Mouse (Mus musculus): Measurements from ENCODE around the gene Lrba.

Lrba gene

GRCm38 (mm10) chr3:86518506-86519109, 294.1 kb downstream of the Lrba start:
- DNase-seq (ENCODE audit: low read depth, low spot score), result no peak

GRCm38 (mm10) chr3:86522880-86523505, 298.5 kb downstream of the Lrba start:
- DNase-seq (ENCODE audit: low read depth, low spot score), result no peak

- DNase-seq (ENCODE audit: low read depth, low spot score), result no peak
Measured at GRCm38 (mm10) chr3:86531531-86532269, 307.2 kb downstream of the Lrba start.

- DNase-seq (ENCODE audit: low read depth, low spot score), result no peak
Measured at GRCm38 (mm10) chr3:86536751-86537150, 312.3 kb downstream of the Lrba start.

GRCm38 (mm10) chr3:86538645-86539554, 314.4 kb downstream of the Lrba start:
- DNase-seq (ENCODE audit: low read depth, low spot score), result no peak

- no peak for DNase-seq (ENCODE audit: low read depth, low spot score)
Measured at GRCm38 (mm10) chr3:86539555-86540168, 315.2 kb downstream of the Lrba start.

- no peak for DNase-seq (ENCODE audit: low read depth, low spot score)
Measured at GRCm38 (mm10) chr3:86541074-86541614, 316.7 kb downstream of the Lrba start.

- no peak for DNase-seq (ENCODE audit: low read depth, low spot score)
Measured at GRCm38 (mm10) chr3:86541863-86542397, 317.4 kb downstream of the Lrba start.

GRCm38 (mm10) chr3:86544785-86545184, 320.3 kb downstream of the Lrba start:
- DNase-seq (ENCODE audit: low read depth, low spot score), result no peak

- no peak for DNase-seq (ENCODE audit: low read depth, low spot score)
Measured at GRCm38 (mm10) chr3:86545945-86546344, 321.5 kb downstream of the Lrba start.

GRCm38 (mm10) chr3:86546471-86547250, 322.2 kb downstream of the Lrba start:
- DNase-seq (ENCODE audit: low read depth, low spot score), result peak; percentile 6

GRCm38 (mm10) chr3:86547251-86547791, 322.8 kb downstream of the Lrba start:
- no peak for DNase-seq (ENCODE audit: low read depth, low spot score)

- no peak for DNase-seq (ENCODE audit: low read depth, low spot score)
Measured at GRCm38 (mm10) chr3:86548091-86549015, 323.9 kb downstream of the Lrba start, which contains the start of gene Mab21l2. TSS of gene Mab21l2 (minus strand) at chr3:86548629.

- DNase-seq (ENCODE audit: low read depth, low spot score), result no peak
Measured at GRCm38 (mm10) chr3:86550301-86551010, 326.0 kb downstream of the Lrba start.

- DNase-seq (ENCODE audit: low read depth, low spot score), result no peak
Measured at GRCm38 (mm10) chr3:86551011-86551728, 326.7 kb downstream of the Lrba start.

- DNase-seq (ENCODE audit: low read depth, low spot score), result no peak
Measured at GRCm38 (mm10) chr3:86552170-86552569, 327.7 kb downstream of the Lrba start.

- no peak for DNase-seq (ENCODE audit: low read depth, low spot score)
Measured at GRCm38 (mm10) chr3:86558976-86559375, 334.5 kb downstream of the Lrba start.
